Mouse (Mus musculus) intestine, embryonic 14.5 days (tissue): ENCODE measurements around the gene Ptprt. TPM values are rescaled to one million over a fixed set of nuclear protein-coding genes. Genes with fewer than 3 reads are reported as not detected.

Experiments
- ATAC-seq: fragments of 200-750 bp; cut with Nextera tagmentation; replicated peaks from 2 replicates; pipeline ENCODE4 v1.8.0; 2017; ENCODE audit warnings: low read depth, moderate number of reproducible peaks, moderate TSS enrichment, moderate library complexity; ENCODE audit not compliant: low FRiP score, low TSS enrichment
- DNase-seq: peaks from one replicate; pipeline ENCODE4 v3.0.0-alpha.2; 2018; ENCODE audit warnings: low spot score
- H3K27ac ChIP-seq: fragments of 300-500 bp; sonication (generic); 2 replicates; pipeline ENCODE4 v1.5.1; 2014; ENCODE audit warnings: low read depth, mild to moderate bottlenecking, control low read depth
- H3K27me3 ChIP-seq: fragments of 300-500 bp; sonication (generic); replicated peaks from 2 replicates; pipeline ENCODE4 v1.6.1; 2014; ENCODE audit warnings: low read length, control low read depth; ENCODE audit not compliant: control insufficient read depth, insufficient read depth
- H3K36me3 ChIP-seq: fragments of 300-500 bp; sonication (generic); 2 replicates; pipeline ENCODE4 v1.6.1; 2014; ENCODE audit warnings: low read length, control low read depth; ENCODE audit not compliant: control insufficient read depth, insufficient read depth
- H3K4me1 ChIP-seq: fragments of 300-500 bp; sonication (generic); replicated peaks from 2 replicates; pipeline ENCODE4 v1.6.1; 2014; ENCODE audit warnings: low read length, control low read depth, mixed read lengths; ENCODE audit not compliant: control insufficient read depth, insufficient read depth
- H3K4me2 ChIP-seq: fragments of 300-500 bp; sonication (generic); 2 replicates; pipeline ENCODE4 v1.6.1; 2014; ENCODE audit warnings: low read length
- H3K4me3 ChIP-seq: fragments of 300-500 bp; sonication (generic); 2 replicates; pipeline ENCODE4 v1.5.1; 2014; ENCODE audit warnings: low read depth, low read length, control low read depth, mixed read lengths
- H3K9ac ChIP-seq: fragments of 300-500 bp; sonication (generic); 2 replicates; pipeline ENCODE4 v1.6.1; 2014; ENCODE audit warnings: mild to moderate bottlenecking, low read length
- H3K9me3 ChIP-seq: fragments of 300-500 bp; sonication (generic); 2 replicates; pipeline ENCODE4 v1.6.1; 2016; ENCODE audit warnings: low read length, control low read depth; ENCODE audit not compliant: control insufficient read depth
- WGBS: fragments of 180-500 bp; shearing (Covaris S2); extraction: QIAGEN DNeasy Blood & Tissue Kit; methylation state at CpG from one replicate; pipeline ENCODE4 v1.1.7; 2014; 5-methylcytosine and 5-hydroxymethylcytosine counted together
- polyA plus RNA-seq: library from polyadenylated mRNA; unstranded; fragments of >200 nt; fragmentation: Nextera tagmentation; extraction: Ambion mirVana; gene quantifications from 2 replicates; pipeline ENCODE4 v1.2.1, GENCODE M21; 2014

The Ptprt gene
- polyA plus RNA-seq, 1 experiment from 2014 or later = 1.4 TPM

GRCm38 (mm10) chr2:162634901-162635300 is 26.0 kb downstream of the Ptprt start:
- H3K4me3 ChIP-seq = no peak overlapping the region
- H3K4me2 ChIP-seq = no peak overlapping the region
- no peak overlapping the region for H3K27ac ChIP-seq
- DNase-seq = no peak
- no peaks in the 10 kb centered on the region for H3K27me3 ChIP-seq
- no peak for ATAC-seq
- H3K36me3 ChIP-seq = no peaks in the 10 kb centered on the region
- H3K9ac ChIP-seq = no peak overlapping the region
- no peaks in the 10 kb centered on the region for H3K4me1 ChIP-seq
- 89% methylated on average over 5 of the region's 5 CpGs for WGBS
- no peaks in the 10 kb centered on the region for H3K9me3 ChIP-seq

- no peak for ATAC-seq
- no peaks in the 10 kb centered on the region for H3K27me3 ChIP-seq
- 70% methylated on average over 3 of the region's 3 CpGs for WGBS
- H3K36me3 ChIP-seq = no peaks in the 10 kb centered on the region
- H3K4me3 ChIP-seq = no peak overlapping the region
- no peak overlapping the region for H3K27ac ChIP-seq
- H3K4me1 ChIP-seq = no peaks in the 10 kb centered on the region
- H3K4me2 ChIP-seq = no peak overlapping the region
- DNase-seq = no peak
- no peak overlapping the region for H3K9ac ChIP-seq
- no peaks in the 10 kb centered on the region for H3K9me3 ChIP-seq
These were observed 34.9 kb downstream of the Ptprt start for GRCm38 (mm10) chr2:162626076-162626475.

- H3K9ac ChIP-seq = no peak overlapping the region
- DNase-seq = no peak
- 95% methylated on average over 3 of the region's 3 CpGs for WGBS
- H3K4me2 ChIP-seq = no peak overlapping the region
- H3K27ac ChIP-seq = no peak overlapping the region
- no peaks in the 10 kb centered on the region for H3K36me3 ChIP-seq
- no peaks in the 10 kb centered on the region for H3K4me1 ChIP-seq
- no peak for ATAC-seq
- H3K27me3 ChIP-seq = no peaks in the 10 kb centered on the region
- no peak overlapping the region for H3K4me3 ChIP-seq
- no peaks in the 10 kb centered on the region for H3K9me3 ChIP-seq
These were observed 36.2 kb downstream of the Ptprt start for GRCm38 (mm10) chr2:162624707-162625106.

- DNase-seq = no peak
- H3K4me3 ChIP-seq = no peak overlapping the region
- ATAC-seq = no peak
- no peaks in the 10 kb centered on the region for H3K9me3 ChIP-seq
- no peaks in the 10 kb centered on the region for H3K27me3 ChIP-seq
- H3K9ac ChIP-seq = no peak overlapping the region
- H3K27ac ChIP-seq = no peak overlapping the region
- H3K4me1 ChIP-seq = no peaks in the 10 kb centered on the region
- H3K4me2 ChIP-seq = no peak overlapping the region
- H3K36me3 ChIP-seq = no peaks in the 10 kb centered on the region
- WGBS = 72% methylated on average over 2 of the region's 2 CpGs
These were observed 46.7 kb downstream of the Ptprt start for GRCm38 (mm10) chr2:162614256-162614655.

- WGBS = 66% methylated on average over 4 of the region's 4 CpGs
- Histone ChIP-seq H3K27me3 (no peaks in the 10 kb centered on the region), H3K36me3 (no peaks in the 10 kb centered on the region), H3K4me1 (no peaks in the 10 kb centered on the region), H3K4me2 (no peak overlapping the region), H3K9me3 (no peaks in the 10 kb centered on the region), H3K4me3 (no peak overlapping the region), H3K27ac (no peak overlapping the region), H3K9ac (no peak overlapping the region)
- DNase-seq (no peak), ATAC-seq (no peak)
These were observed 47.5 kb downstream of the Ptprt start for GRCm38 (mm10) chr2:162613480-162613879.

GRCm38 (mm10) chr2:162602721-162603120 is 58.2 kb downstream of the Ptprt start:
- H3K27me3 ChIP-seq = no peaks in the 10 kb centered on the region
- no peak overlapping the region for H3K9ac ChIP-seq
- H3K4me2 ChIP-seq = no peak overlapping the region
- no peak overlapping the region for H3K27ac ChIP-seq
- no peak overlapping the region for H3K4me3 ChIP-seq
- H3K36me3 ChIP-seq = no peaks in the 10 kb centered on the region
- DNase-seq = no peak
- no peaks in the 10 kb centered on the region for H3K9me3 ChIP-seq
- ATAC-seq = no peak
- no peaks in the 10 kb centered on the region for H3K4me1 ChIP-seq
- WGBS = 87% methylated on average over 5 of the region's 5 CpGs

- Histone ChIP-seq H3K4me1 (no peaks in the 10 kb centered on the region), H3K9ac (no peak overlapping the region), H3K27ac (no peak overlapping the region), H3K9me3 (no peaks in the 10 kb centered on the region), H3K4me3 (no peak overlapping the region), H3K4me2 (no peak overlapping the region), H3K27me3 (no peaks in the 10 kb centered on the region), H3K36me3 (no peaks in the 10 kb centered on the region)
- DNase-seq = no peak
- no peak for ATAC-seq
- WGBS = 84% methylated on average over 3 of the region's 3 CpGs
These were observed 69.6 kb downstream of the Ptprt start for GRCm38 (mm10) chr2:162591388-162591787.

GRCm38 (mm10) chr2:162581651-162582050 is 79.3 kb downstream of the Ptprt start:
- WGBS = 69% methylated on average over 4 of the region's 4 CpGs
- ATAC-seq = no peak
- no peaks in the 10 kb centered on the region for H3K27me3 ChIP-seq
- no peak overlapping the region for H3K27ac ChIP-seq
- H3K9me3 ChIP-seq = no peaks in the 10 kb centered on the region
- no peak for DNase-seq
- H3K4me2 ChIP-seq = no peak overlapping the region
- no peaks in the 10 kb centered on the region for H3K36me3 ChIP-seq
- no peak overlapping the region for H3K9ac ChIP-seq
- H3K4me3 ChIP-seq = no peak overlapping the region
- peaks cover 5% of the 10 kb centered on the region; the same call in 1 of the 2 replicates for H3K4me1 ChIP-seq

GRCm38 (mm10) chr2:162577819-162578218 is 83.1 kb downstream of the Ptprt start:
- Histone ChIP-seq H3K9ac (no peak overlapping the region), H3K27ac (no peak overlapping the region), H3K36me3 (no peaks in the 10 kb centered on the region), H3K9me3 (no peaks in the 10 kb centered on the region), H3K4me2 (no peak overlapping the region), H3K4me3 (no peak overlapping the region), H3K27me3 (no peaks in the 10 kb centered on the region), H3K4me1 (peaks cover 8% of the 10 kb centered on the region; the same call in 1 of the 2 replicates)
- WGBS = 91% methylated on average over 7 of the region's 7 CpGs
- DNase-seq (no peak), ATAC-seq (no peak)
